Mouse (Mus musculus) right cerebral cortex, postnatal 10 days (tissue): ENCODE measurements around the gene Clmp.

Experiments used
- DNase-seq, 2 experiments: peaks; one replicate each; pipeline ENCODE4 v3.0.0; 2021; ENCODE audit warnings: low spot score in 2 of 2

Gene Clmp

GRCm38 (mm10) chr9:40685801-40686420, at the start of gene Clmp:
Gene Clmp (plus strand): TSS chr9:40685962.
- DNase-seq = peak; percentile 54 to 57

GRCm38 (mm10) chr9:40636054-40636453, 49.7 kb upstream of the Clmp start:
- peak; percentile 79 to 82 for DNase-seq

DNA sequence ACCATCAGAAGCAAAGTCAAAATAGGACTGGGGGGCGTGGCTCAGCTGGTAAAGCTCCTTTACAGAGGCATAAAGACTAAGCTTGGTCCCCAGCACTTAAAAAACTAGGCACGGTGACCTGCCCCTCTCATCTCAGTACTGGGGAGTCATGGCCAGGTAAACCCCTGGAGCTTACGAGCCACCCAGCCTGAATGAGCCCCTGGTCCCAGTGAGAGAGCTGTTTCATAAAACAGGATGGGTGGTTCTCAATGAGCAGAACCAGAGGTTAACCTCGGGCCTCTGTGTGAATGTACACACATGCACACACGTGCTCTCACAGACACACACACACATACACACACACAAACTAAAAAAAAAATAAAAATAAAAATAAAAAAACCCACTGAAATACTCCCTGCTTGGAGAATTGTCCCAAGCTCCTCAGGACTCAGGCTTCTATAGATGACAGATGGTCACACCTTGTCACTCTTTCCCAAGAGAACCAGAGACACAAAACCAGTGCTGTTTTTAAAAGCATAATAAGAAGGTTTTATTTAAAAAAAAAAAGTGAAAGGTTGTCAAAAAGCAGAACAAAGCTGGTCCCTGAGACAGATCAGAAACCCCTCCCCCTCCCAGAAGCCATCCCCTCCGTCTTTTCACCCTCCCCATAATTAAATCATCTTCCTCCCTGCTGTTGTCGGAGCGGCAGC, 47.9 kb upstream of the Clmp start:
- no peak for DNase-seq

DNA sequence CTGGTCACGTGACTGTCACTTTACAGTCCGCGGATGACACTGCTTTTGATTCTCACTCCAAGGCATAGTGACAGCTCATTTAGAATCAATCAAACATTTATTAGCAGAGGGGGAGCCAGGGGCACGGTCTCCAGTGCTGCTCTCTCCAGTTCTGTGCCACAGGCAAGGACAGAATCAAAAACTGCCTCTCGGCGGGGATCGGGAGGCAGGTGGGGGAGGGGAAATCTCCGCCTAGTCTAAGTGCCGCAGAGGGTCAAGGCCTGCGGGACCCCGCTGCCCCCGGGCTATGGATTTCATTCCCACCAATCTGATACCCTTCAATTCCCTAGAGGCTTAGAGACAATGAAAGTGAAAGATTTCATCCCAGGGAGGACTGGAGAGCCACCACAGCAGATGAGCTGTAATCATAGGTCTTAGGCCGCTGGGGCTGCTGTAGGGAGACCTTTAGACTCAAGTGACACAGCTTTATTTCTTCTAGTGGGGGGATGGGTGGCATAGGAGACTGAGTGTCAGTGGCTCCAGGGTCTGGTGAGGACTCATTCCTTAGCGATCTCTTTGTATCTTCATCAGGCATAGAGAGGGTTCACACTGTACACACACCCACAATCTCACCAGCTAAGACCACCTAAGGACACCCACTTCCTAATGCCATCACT, 47.2 kb upstream of the Clmp start:
- peak; percentile 59 to 73 for DNase-seq

- DNase-seq = no peak
Observed at GRCm38 (mm10) chr9:40639536-40640187, 46.1 kb upstream of the Clmp start.

DNA sequence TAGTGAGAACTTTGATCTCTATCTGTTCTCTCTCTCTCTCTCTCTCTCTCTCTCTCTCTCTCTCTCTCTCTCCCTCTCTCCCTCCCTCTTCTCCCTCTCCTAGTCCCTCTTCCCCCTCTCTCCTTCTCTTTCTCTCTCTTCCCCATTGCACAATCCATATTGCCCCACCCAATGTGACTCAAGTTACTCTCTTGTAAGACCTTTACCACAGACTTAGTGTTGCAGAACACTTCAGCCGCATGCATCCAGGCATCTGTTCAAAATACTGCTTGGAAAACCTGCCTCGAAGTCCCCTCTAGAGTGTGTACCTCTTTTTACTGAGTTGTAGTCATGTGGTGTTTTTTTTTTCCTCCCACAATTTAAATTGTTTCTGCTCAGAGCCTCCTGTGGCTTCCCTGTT, 44.4 kb upstream of the Clmp start:
- no peak for DNase-seq

DNA sequence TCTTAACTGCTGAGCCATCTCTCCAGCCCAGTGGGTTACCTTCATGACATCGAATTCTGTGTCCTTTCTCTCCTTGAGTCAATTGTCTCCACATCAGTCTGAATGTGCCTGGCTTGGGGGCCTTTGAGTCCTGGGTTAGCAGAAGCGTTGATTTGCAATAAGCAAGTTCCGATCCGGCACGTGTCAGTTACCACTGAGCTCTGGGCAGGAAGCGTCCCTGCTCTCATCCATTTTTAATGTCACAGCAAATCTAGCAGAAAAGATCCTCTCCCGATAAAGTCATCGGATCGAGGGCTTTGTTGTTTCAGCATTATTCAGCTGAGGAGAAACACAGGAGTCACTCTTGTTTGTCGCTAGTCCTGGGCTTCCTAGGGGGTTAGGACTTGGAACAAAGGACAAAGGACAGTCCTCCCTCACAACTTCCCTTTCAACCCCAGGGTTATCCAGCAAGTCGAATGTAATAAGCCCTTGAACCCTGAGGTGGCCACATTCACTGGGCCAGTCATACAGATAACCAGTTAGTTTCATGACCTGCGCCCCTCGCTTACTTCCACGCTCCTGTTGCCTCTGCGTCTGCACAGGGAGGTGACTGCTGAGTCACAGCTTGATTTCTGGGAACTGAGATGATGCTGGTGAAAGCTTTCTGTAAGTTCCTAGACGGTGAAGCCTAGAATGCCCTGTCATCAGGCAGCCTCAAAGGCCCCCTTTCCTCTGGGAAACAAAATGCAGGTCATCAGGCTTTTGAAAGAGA, 43.1 kb upstream of the Clmp start:
- no peak for DNase-seq

DNA sequence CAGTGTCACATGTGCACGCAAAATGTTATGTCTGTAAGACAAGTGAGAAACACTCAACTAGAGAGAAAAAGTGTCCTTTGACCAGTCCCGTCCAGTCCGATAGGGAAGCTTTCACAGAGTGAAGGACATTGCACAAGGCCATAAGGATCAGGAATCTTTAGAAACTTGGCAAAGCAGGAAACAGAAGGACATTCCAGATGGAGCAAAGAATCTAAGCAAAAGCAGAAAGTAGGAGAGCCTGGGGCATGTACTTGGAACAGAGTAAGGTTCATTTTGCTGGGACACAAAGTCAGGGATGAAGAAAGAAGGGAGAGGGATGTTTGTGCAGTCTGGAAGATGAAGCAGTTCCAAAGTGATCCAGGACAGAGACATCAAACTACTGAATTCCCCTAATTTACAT, 36.3 kb upstream of the Clmp start:
- DNase-seq = no peak

- no peak for DNase-seq
Observed at GRCm38 (mm10) chr9:40649983-40650382, 35.8 kb upstream of the Clmp start.

DNA sequence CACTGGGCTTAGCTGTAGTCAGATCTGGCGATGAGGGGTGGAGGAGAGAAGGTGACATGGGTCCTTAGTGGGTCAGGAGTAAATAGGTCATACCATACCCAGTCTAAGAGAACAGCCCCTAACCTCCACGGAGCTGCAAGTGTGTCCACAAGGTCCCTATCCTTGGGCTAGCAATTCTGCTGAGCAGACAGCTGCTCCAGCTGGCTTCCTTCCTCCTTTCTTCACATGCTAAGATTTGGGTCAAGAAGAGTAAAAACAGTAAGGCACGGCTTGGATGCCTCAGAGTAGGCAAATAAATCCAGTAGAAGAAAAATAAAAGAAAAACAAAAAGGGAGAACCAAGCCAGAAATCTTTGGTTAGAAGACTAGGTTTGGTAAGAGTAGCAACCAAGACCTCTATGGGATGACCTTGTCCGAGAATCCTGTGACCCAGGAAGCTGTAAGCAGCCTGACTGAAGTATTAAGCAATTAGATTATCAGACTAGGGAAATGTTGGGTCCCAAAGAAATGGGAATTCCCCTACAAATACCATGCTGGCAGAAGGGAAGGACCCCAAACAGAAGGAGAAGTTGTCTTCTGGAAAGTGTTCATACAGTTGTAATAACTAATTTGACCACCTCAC, 34.4 kb upstream of the Clmp start:
- DNase-seq = no peak

- no peak for DNase-seq
Observed at GRCm38 (mm10) chr9:40652757-40653156, 33.0 kb upstream of the Clmp start.

DNA sequence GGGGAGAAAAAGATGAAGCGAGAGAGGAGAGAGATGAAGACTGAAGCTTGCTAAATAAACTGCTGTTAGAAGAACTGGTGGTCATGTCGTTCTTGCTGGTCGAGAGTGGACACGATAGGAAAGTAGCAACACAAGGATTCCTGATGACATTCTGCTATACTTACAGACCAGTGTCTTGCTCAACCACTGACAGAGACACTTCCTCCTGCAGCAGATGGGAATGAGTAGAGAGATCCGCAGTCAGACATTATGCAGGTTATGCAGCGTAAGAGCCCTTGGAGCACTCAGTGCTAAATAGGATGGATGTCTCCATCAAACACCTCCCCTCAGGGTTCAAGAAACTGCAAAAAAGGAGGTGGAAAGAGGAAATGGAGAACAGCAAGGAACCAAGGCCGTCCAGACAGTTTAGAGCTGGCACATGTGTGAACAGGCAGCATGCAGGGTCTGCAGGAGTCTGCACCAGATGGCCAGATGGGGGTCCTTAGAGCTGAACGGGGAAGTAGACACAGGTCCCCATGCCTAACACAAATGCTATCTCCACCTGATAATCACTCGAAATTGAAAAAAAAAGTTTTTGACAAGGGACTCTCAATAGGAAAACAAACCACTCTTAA, 19.5 kb upstream of the Clmp start:
- DNase-seq = no peak

DNA sequence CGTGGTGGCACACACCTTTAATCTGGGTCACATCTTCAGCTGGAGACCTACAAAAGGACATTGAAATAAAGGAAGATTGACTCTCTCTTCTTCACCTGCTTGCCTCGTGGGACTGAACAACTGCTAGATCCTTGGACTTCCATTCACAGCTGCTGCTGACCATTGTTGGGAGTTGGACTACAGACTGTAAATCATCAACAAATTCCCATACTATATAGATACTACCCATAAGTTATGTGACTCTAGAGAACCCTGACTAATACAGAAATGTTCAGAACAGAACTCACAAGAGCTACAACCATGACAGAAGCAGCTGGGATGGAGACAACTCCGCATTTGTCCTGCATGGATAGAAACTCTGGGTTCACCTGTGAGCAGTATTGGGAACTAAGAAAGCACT, 15.4 kb upstream of the Clmp start, which contains the start of gene Gm21915:
TSS of gene Gm21915 (plus strand) at position 301 of the 400 bp plus-strand sequence.
- no peak for DNase-seq

DNA sequence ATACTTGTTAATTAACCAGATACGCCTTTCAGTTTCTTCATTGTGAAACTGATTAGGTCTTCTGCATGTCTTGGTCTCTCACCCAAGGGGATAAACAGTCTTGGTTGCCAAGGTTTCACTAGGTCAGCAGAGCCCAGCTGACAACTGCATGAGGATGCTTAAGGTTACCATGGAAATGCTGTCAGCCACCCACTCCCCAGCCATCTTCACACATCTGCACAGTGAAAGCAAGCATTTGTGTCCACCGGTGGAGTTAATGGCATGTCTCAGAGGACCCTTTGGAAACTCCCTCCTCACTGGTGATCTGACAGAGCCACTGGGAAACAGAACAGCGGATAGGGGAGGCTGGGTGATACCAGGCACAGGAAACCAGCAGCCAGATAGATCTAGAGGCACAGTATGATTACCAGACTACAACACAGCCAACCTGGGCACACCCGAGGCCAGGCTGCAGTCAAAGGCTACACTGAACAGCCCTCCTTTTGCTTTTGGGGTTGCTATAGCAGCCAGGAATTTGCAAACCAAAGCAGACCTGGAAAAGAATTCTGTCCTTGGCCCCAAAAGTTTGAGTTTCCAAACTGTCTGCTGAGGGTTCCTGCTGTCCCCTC, 14.3 kb upstream of the Clmp start:
- no peak for DNase-seq

DNA sequence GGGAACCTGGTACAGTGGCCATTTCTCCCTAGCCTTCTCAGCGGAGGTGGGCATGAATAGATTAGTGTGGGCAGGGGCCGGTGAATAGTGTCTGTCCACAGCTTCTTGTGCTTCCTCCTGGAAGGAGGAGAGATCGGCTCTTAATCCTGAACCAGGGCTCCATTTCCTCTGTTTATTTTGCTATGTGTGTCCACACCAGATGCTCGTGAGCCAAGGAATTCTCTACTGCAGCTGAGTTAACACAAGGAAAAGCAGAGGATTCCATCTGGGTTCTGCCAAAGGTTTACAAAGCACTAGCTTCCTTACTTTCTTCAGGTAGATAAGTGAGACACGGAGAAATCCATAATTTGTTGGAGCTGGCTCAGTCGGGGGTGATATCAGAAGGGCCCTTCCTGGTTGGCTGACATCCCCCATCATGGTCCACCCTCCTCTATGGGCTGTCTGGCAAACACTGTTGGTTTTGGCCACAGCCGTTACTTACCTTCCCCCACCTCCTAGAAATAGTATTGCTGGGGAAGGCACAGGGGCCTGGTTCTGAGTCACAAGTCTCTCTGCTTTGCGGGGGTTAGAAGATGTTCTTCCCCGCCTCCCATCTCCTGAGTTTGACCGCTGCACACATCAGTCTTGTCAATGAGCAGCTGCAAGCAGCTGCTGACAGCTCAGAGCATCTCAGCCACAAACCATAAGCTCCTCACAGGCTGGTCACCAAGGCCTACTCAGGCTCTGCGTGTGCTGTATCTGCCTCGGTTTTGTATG, 10.4 kb upstream of the Clmp start:
- no peak for DNase-seq

DNA sequence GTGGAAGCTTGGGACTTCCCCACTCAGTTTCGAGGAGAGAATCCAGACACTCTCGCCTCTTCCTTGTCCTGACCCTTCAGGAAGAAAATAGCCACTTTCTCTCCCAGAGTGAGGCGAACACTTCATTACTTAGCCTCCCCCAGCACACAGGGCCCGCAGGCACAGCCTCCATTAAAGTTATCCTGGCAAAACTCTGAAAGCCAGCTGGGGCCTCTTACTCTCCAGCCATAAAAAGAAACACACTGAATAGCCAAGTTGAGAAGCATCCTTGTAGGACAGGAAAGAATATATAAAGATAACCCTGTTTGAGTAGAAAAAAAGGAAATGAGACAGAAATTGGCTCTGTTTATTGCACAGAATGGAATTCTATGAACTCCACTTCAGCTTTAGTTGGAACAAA, 7.1 kb upstream of the Clmp start:
- no peak for DNase-seq

GRCm38 (mm10) chr9:40686421-40686899, 698 bp downstream of the Clmp start:
- peak in 1 of 2 experiments; percentile 65 for DNase-seq

GRCm38 (mm10) chr9:40687053-40687452, 1.3 kb downstream of the Clmp start:
- peak in 1 of 2 experiments; percentile 19 for DNase-seq

DNA sequence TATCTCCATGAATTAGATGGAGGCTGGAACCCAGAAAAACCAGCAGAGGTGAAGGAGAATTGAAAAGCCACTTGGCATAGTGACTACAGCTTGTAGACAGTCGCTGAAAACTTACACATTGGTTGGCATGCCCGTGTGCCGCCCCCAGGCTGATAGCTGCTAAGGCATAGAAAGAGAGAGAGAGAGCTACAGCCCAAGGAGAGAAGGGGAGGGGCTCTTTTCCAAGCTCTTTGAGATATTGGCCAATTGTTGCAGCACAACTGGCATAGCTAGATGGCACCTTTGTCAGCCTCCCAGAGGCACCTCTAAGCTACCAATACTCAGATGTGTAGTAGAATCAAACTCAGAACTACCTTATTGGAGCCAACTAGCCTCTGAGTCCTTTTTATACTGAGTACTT, 1.8 kb downstream of the Clmp start:
- peak in 1 of 2 experiments; percentile 47 for DNase-seq
